Mouse (Mus musculus): ENCODE data around the gene Cnot1. TPM values are rescaled to one million over a fixed set of nuclear protein-coding genes. Genes with fewer than 3 reads are reported as not detected.

Cnot1 gene
- polyA plus RNA-seq, 1 experiment from 2014 or later = 18.0 TPM

DNA sequence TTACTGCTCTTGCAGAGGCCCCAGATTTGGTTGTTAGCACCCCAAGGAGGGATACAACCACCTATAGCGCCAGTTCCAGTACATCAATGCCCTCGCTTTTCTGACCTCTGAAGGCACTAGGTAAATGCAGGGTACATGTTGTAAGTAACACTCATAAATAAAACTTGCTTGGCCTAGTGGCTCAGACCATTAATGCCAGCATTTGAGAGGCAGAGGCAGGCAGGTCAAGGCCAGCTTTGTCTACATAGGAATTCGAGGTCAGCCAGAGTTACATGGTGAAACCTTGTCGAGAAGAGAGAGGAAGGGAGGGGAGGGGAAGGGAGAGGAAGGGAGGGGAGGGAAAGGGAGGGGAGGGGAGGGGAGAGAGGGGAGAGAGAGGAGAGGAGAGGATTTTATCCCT lies 21.7 kb downstream of the Cnot1 start:
- no peak overlapping the region for H3K27ac ChIP-seq (replicated peaks)
- no peaks in the 10 kb centered on the region for H3K9me3 ChIP-seq (ENCODE audit: control insufficient read depth, low read length)
- H3K27me3 ChIP-seq (ENCODE audit: control insufficient read depth, insufficient read depth, low read length) = no peaks in the 10 kb centered on the region
- no peaks in the 10 kb centered on the region for H3K4me1 ChIP-seq (replicated peaks; ENCODE audit: control insufficient read depth, insufficient read depth)
- DNase-seq (ENCODE audit: low spot score) (no peak), ATAC-seq (ENCODE audit: low FRiP score, low TSS enrichment) (no peak)
- 86% methylated on average over 3 of the region's 4 CpGs for WGBS
- no peak overlapping the region for H3K9ac ChIP-seq (ENCODE audit: low read length)
- no peak overlapping the region for H3K4me3 ChIP-seq (ENCODE audit: low read depth, low read length)
- H3K4me2 ChIP-seq (replicated peaks; ENCODE audit: low read depth) = no peak overlapping the region
- no peak for TF ChIP-seq CTCF (IDR thresholded peaks at IDR 0.05; ENCODE audit: low read depth)
- no peak for TF ChIP-seq EP300 (optimal IDR thresholded peaks at IDR 0.05)
- H3K36me3 ChIP-seq (ENCODE audit: control insufficient read depth, insufficient read depth, low read length) = peaks cover 8% of the 10 kb centered on the region

- no peak overlapping the region for H3K4me2 ChIP-seq (replicated peaks; ENCODE audit: low read depth)
- H3K4me1 ChIP-seq (replicated peaks; ENCODE audit: control insufficient read depth, insufficient read depth) = no peaks in the 10 kb centered on the region
- DNase-seq (ENCODE audit: low spot score) = no peak
- TF ChIP-seq EP300 (optimal IDR thresholded peaks at IDR 0.05) (no peak), CTCF (IDR thresholded peaks at IDR 0.05; ENCODE audit: low read depth) (peak; percentile 27)
- no peak overlapping the region for H3K27ac ChIP-seq (replicated peaks)
- ATAC-seq (ENCODE audit: low FRiP score, low TSS enrichment) = no peak
- no peak overlapping the region for H3K4me3 ChIP-seq (ENCODE audit: low read depth, low read length)
- H3K9ac ChIP-seq (ENCODE audit: low read length) = no peak overlapping the region
- H3K36me3 ChIP-seq (ENCODE audit: control insufficient read depth, insufficient read depth, low read length) = peaks cover 10% of the 10 kb centered on the region
- no peaks in the 10 kb centered on the region for H3K9me3 ChIP-seq (ENCODE audit: control insufficient read depth, low read length)
- no peaks in the 10 kb centered on the region for H3K27me3 ChIP-seq (ENCODE audit: control insufficient read depth, insufficient read depth, low read length)
Observed at GRCm38 (mm10) chr8:95782628-95783027, 24.6 kb downstream of the Cnot1 start.

DNA sequence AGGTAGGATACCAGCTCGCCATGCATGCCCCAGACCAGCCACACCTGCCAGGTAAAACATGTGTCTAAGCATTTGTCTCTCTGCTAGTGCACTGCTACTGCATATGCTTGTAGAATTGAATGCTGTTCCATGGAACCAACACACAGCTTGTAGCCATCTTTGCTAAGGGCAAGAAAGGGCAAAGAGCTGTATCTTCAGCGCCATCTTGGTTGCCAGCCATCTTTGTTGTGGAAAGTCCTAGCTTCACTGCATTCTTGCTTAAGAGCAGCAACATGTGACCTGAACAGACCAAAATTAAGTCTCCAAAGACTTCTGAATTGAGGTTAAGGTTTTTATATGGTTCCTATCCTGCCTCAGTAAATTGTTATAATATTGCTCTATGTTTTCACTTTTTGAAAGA lies 25.5 kb downstream of the Cnot1 start:
- WGBS = 98% methylated on average over 2 of the region's 2 CpGs
- H3K36me3 ChIP-seq (ENCODE audit: control insufficient read depth, insufficient read depth, low read length) = peaks cover 7% of the 10 kb centered on the region
- H3K27ac ChIP-seq (replicated peaks) = no peak overlapping the region
- H3K4me1 ChIP-seq (replicated peaks; ENCODE audit: control insufficient read depth, insufficient read depth) = no peaks in the 10 kb centered on the region
- no peak for ATAC-seq (ENCODE audit: low FRiP score, low TSS enrichment)
- H3K9ac ChIP-seq (ENCODE audit: low read length) = no peak overlapping the region
- no peak for DNase-seq (ENCODE audit: low spot score)
- H3K27me3 ChIP-seq (ENCODE audit: control insufficient read depth, insufficient read depth, low read length) = no peaks in the 10 kb centered on the region
- H3K4me3 ChIP-seq (ENCODE audit: low read depth, low read length) = no peak overlapping the region
- no peak overlapping the region for H3K4me2 ChIP-seq (replicated peaks; ENCODE audit: low read depth)
- TF ChIP-seq CTCF (IDR thresholded peaks at IDR 0.05; ENCODE audit: low read depth) = no peak
- no peak for TF ChIP-seq EP300 (optimal IDR thresholded peaks at IDR 0.05)
- H3K9me3 ChIP-seq (ENCODE audit: control insufficient read depth, low read length) = no peaks in the 10 kb centered on the region

- WGBS = 90% methylated on average over 3 of the region's 3 CpGs
- ATAC-seq (ENCODE audit: low FRiP score, low TSS enrichment) (0 out of 2 replicates have a peak, but pooled peaks have one; percentile 40), DNase-seq (ENCODE audit: low spot score) (no peak)
- H3K9ac ChIP-seq (ENCODE audit: low read length) = no peak overlapping the region
- no peak for TF ChIP-seq EP300 (optimal IDR thresholded peaks at IDR 0.05)
- no peak for TF ChIP-seq CTCF (IDR thresholded peaks at IDR 0.05; ENCODE audit: low read depth)
- no peak overlapping the region for H3K4me2 ChIP-seq (replicated peaks; ENCODE audit: low read depth)
- H3K36me3 ChIP-seq (ENCODE audit: control insufficient read depth, insufficient read depth, low read length) = peaks cover 7% of the 10 kb centered on the region
- H3K27me3 ChIP-seq (ENCODE audit: control insufficient read depth, insufficient read depth, low read length) = no peaks in the 10 kb centered on the region
- no peak overlapping the region for H3K27ac ChIP-seq (replicated peaks)
- H3K9me3 ChIP-seq (ENCODE audit: control insufficient read depth, low read length) = no peaks in the 10 kb centered on the region
- H3K4me3 ChIP-seq (ENCODE audit: low read depth, low read length) = no peak overlapping the region
- no peaks in the 10 kb centered on the region for H3K4me1 ChIP-seq (replicated peaks; ENCODE audit: control insufficient read depth, insufficient read depth)
Observed at GRCm38 (mm10) chr8:95781085-95781484, 26.2 kb downstream of the Cnot1 start.

DNA sequence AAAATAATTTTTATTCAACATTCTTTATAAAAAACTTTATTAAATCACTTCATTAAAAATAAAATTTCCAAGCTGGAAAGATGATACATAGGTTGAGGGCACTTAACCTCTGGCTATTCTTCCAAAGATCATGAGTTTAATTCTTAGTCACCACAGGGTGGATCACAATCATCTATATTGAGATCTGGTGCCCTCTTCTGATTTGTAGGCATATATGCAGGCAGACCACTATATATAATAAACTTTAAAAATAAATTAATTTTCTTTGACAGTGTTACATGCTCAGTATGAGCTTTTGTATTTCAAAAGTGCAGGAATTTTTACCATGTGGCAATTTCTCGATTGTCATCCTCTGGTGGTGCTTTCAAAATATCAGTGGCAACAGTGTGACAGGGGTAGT lies 43.1 kb downstream of the Cnot1 start:
- peaks cover 24% of the 10 kb centered on the region for H3K36me3 ChIP-seq (ENCODE audit: control insufficient read depth, insufficient read depth, low read length)
- H3K9me3 ChIP-seq (ENCODE audit: control insufficient read depth, low read length) = no peaks in the 10 kb centered on the region
- DNase-seq (ENCODE audit: low spot score) (no peak), ATAC-seq (ENCODE audit: low FRiP score, low TSS enrichment) (no peak)
- H3K9ac ChIP-seq (ENCODE audit: low read length) = no peak overlapping the region
- H3K27me3 ChIP-seq (ENCODE audit: control insufficient read depth, insufficient read depth, low read length) = no peaks in the 10 kb centered on the region
- no peak overlapping the region for H3K4me2 ChIP-seq (replicated peaks; ENCODE audit: low read depth)
- TF ChIP-seq EP300 (optimal IDR thresholded peaks at IDR 0.05) (no peak), CTCF (IDR thresholded peaks at IDR 0.05; ENCODE audit: low read depth) (0 out of 2 replicates have a peak, but pooled peaks have one; percentile 12)
- H3K4me3 ChIP-seq (ENCODE audit: low read depth, low read length) = no peak overlapping the region
- H3K4me1 ChIP-seq (replicated peaks; ENCODE audit: control insufficient read depth, insufficient read depth) = no peaks in the 10 kb centered on the region
- 82% methylated on average over 1 of the region's 1 CpGs for WGBS
- no peak overlapping the region for H3K27ac ChIP-seq (replicated peaks)

GRCm38 (mm10) chr8:95760323-95760722 lies 46.9 kb downstream of the Cnot1 start:
- TF ChIP-seq EP300 (optimal IDR thresholded peaks at IDR 0.05) = no peak
- TF ChIP-seq CTCF (IDR thresholded peaks at IDR 0.05; ENCODE audit: low read depth) = no peak
- 42% methylated on average over 6 of the region's 6 CpGs for whole genome bisulfite sequencing
- Histone ChIP-seq H3K36me3 (ENCODE audit: control insufficient read depth, insufficient read depth, low read length) (peaks cover 22% of the 10 kb centered on the region), H3K4me2 (replicated peaks; ENCODE audit: low read depth) (no peak overlapping the region), H3K27ac (replicated peaks) (no peak overlapping the region), H3K9ac (ENCODE audit: low read length) (no peak overlapping the region), H3K9me3 (ENCODE audit: control insufficient read depth, low read length) (no peaks in the 10 kb centered on the region), H3K4me3 (ENCODE audit: low read depth, low read length) (no peak overlapping the region), H3K4me1 (replicated peaks; ENCODE audit: control insufficient read depth, insufficient read depth) (no peaks in the 10 kb centered on the region), H3K27me3 (ENCODE audit: control insufficient read depth, insufficient read depth, low read length) (no peaks in the 10 kb centered on the region)
- DNase-seq (ENCODE audit: low spot score) = no peak
- no peak for ATAC-seq (ENCODE audit: low FRiP score, low TSS enrichment)

Measured in stomach, postnatal 0 days (tissue).